Mouse (Mus musculus) hindbrain, embryonic 12.5 days (tissue): Measurements from ENCODE around the gene Gm37240. TPM values are rescaled to one million over a fixed set of nuclear protein-coding genes. Genes with fewer than 3 reads are reported as not detected.
"Not testable (repeated sequence)": the region's sequence is repeated elsewhere in the genome, so short reads cannot be mapped to it uniquely, and the experiment has no call there.

Experiments
- ATAC-seq: fragments of 200-750 bp; cut with Nextera tagmentation; 2 replicates; pipeline ENCODE4 v1.8.0; 2017; ENCODE audit warnings: moderate TSS enrichment; ENCODE audit not compliant: low FRiP score
- H3K27ac ChIP-seq: fragments of 300-500 bp; sonication (generic); 2 replicates; pipeline ENCODE4 v1.5.1; 2016; ENCODE audit warnings: mild to moderate bottlenecking
- H3K27me3 ChIP-seq: fragments of 300-500 bp; sonication (generic); 2 replicates; pipeline ENCODE4 v1.6.1; 2016; ENCODE audit warnings: mild to moderate bottlenecking
- H3K36me3 ChIP-seq: fragments of 300-500 bp; sonication (generic); 2 replicates; pipeline ENCODE4 v1.6.1; 2016; ENCODE audit warnings: mild to moderate bottlenecking
- H3K4me1 ChIP-seq: fragments of 300-500 bp; sonication (generic); 2 replicates; pipeline ENCODE4 v1.6.1; 2016
- H3K4me2 ChIP-seq: fragments of 300-500 bp; sonication (generic); replicated peaks from 2 replicates; pipeline ENCODE4 v1.6.1; 2016; ENCODE audit warnings: mild to moderate bottlenecking
- H3K4me3 ChIP-seq: fragments of 300-500 bp; sonication (generic); 2 replicates; pipeline ENCODE4 v1.5.1; 2016; ENCODE audit warnings: mild to moderate bottlenecking
- H3K9ac ChIP-seq: fragments of 300-500 bp; sonication (generic); 2 replicates; pipeline ENCODE4 v1.6.1; 2016; ENCODE audit warnings: mild to moderate bottlenecking, moderate library complexity
- H3K9me3 ChIP-seq: fragments of 300-500 bp; sonication (generic); replicated peaks from 2 replicates; pipeline ENCODE4 v1.6.1; 2016; ENCODE audit warnings: mild to moderate bottlenecking
- WGBS: fragments of 180-500 bp; shearing (Covaris S2); methylation state at CpG from one replicate; pipeline ENCODE4 v1.1.7; 2016; 5-methylcytosine and 5-hydroxymethylcytosine counted together
- polyA plus RNA-seq: library from polyadenylated mRNA; unstranded; fragments of >200 nt; fragmentation: Nextera tagmentation; extraction: Ambion mirVana; gene quantifications from 2 replicates; pipeline ENCODE4 v1.2.1, GENCODE M21; 2016

Gm37240 gene
- polyA plus RNA-seq, 1 experiment from 2014 or later = 3.3 TPM

- Histone ChIP-seq H3K9ac (no peak overlapping the region), H3K27me3 (no peaks in the 10 kb centered on the region), H3K9me3 (no peaks in the 10 kb centered on the region), H3K4me1 (no peaks in the 10 kb centered on the region), H3K27ac (no peak overlapping the region), H3K36me3 (no peaks in the 10 kb centered on the region), H3K4me2 (no peak overlapping the region), H3K4me3 (no peak overlapping the region)
- 85% methylated on average over 1 of the region's 1 CpGs for WGBS
- no peak for ATAC-seq
These were observed 997.7 kb downstream of the Gm37240 start for GRCm38 (mm10) chr3:84889648-84890047.

GRCm38 (mm10) chr3:84883817-84884483, 1003.4 kb downstream of the Gm37240 start:
- Histone ChIP-seq H3K36me3 (no peaks in the 10 kb centered on the region), H3K9ac (no peak overlapping the region), H3K4me2 (no peak overlapping the region), H3K9me3 (no peaks in the 10 kb centered on the region), H3K4me1 (peaks cover 6% of the 10 kb centered on the region; the same call in 1 of the 2 replicates), H3K27ac (no peak overlapping the region), H3K27me3 (no peaks in the 10 kb centered on the region), H3K4me3 (no peak overlapping the region)
- WGBS = 42% methylated on average over 11 of the region's 11 CpGs
- ATAC-seq = no peak

- Histone ChIP-seq H3K27ac (no peak overlapping the region), H3K27me3 (no peaks in the 10 kb centered on the region), H3K9me3 (no peaks in the 10 kb centered on the region), H3K4me1 (no peaks in the 10 kb centered on the region), H3K4me3 (no peak overlapping the region), H3K9ac (no peak overlapping the region), H3K36me3 (no peaks in the 10 kb centered on the region), H3K4me2 (no peak overlapping the region)
- ATAC-seq = no peak
- 76% methylated on average over 4 of the region's 4 CpGs for WGBS
These were observed 1011.1 kb downstream of the Gm37240 start for GRCm38 (mm10) chr3:84876211-84876610.

- H3K36me3 ChIP-seq = no peaks in the 10 kb centered on the region
- 85% methylated on average over 9 of the region's 9 CpGs for WGBS
- H3K4me1 ChIP-seq = no peaks in the 10 kb centered on the region
- H3K9ac ChIP-seq = no peak overlapping the region
- no peaks in the 10 kb centered on the region for H3K27me3 ChIP-seq
- H3K4me3 ChIP-seq = no peak overlapping the region
- H3K27ac ChIP-seq = no peak overlapping the region
- no peak overlapping the region for H3K4me2 ChIP-seq
- ATAC-seq = no peak
- no peaks in the 10 kb centered on the region for H3K9me3 ChIP-seq
These were observed 1012.0 kb downstream of the Gm37240 start for GRCm38 (mm10) chr3:84875306-84875705.

- Histone ChIP-seq H3K4me3 (no peak overlapping the region), H3K4me2 (no peak overlapping the region), H3K9me3 (no peaks in the 10 kb centered on the region), H3K36me3 (no peaks in the 10 kb centered on the region), H3K27ac (no peak overlapping the region), H3K9ac (no peak overlapping the region), H3K27me3 (no peaks in the 10 kb centered on the region), H3K4me1 (no peaks in the 10 kb centered on the region)
- ATAC-seq = no peak
These were observed 1017.2 kb downstream of the Gm37240 start for GRCm38 (mm10) chr3:84870126-84870525.

- Histone ChIP-seq H3K27me3 (no peaks in the 10 kb centered on the region), H3K4me3 (no peak overlapping the region), H3K27ac (no peak overlapping the region), H3K4me2 (no peak overlapping the region), H3K9me3 (no peaks in the 10 kb centered on the region), H3K9ac (no peak overlapping the region), H3K4me1 (no peaks in the 10 kb centered on the region), H3K36me3 (no peaks in the 10 kb centered on the region)
- WGBS = 50% methylated on average over 1 of the region's 1 CpGs
- ATAC-seq = no peak
These were observed 1019.3 kb downstream of the Gm37240 start for GRCm38 (mm10) chr3:84867991-84868390.

- Histone ChIP-seq H3K36me3 (no peaks in the 10 kb centered on the region), H3K27ac (no peak overlapping the region), H3K4me3 (no peak overlapping the region), H3K4me1 (no peaks in the 10 kb centered on the region), H3K4me2 (no peak overlapping the region), H3K27me3 (no peaks in the 10 kb centered on the region), H3K9me3 (no peaks in the 10 kb centered on the region), H3K9ac (no peak overlapping the region)
- ATAC-seq = no peak
- WGBS = 88% methylated on average over 1 of the region's 1 CpGs
These were observed 1019.8 kb downstream of the Gm37240 start for GRCm38 (mm10) chr3:84867434-84867975.

- Histone ChIP-seq H3K4me2 (no peak overlapping the region), H3K36me3 (no peaks in the 10 kb centered on the region), H3K27ac (no peak overlapping the region), H3K9me3 (no peaks in the 10 kb centered on the region), H3K4me1 (no peaks in the 10 kb centered on the region), H3K9ac (no peak overlapping the region), H3K4me3 (no peak overlapping the region), H3K27me3 (no peaks in the 10 kb centered on the region)
- ATAC-seq = no peak
- 80% methylated on average over 4 of the region's 4 CpGs for WGBS
These were observed 1020.5 kb downstream of the Gm37240 start for GRCm38 (mm10) chr3:84866866-84867265.

- Histone ChIP-seq H3K27me3 (no peaks in the 10 kb centered on the region), H3K4me2 (no peak overlapping the region), H3K27ac (no peak overlapping the region), H3K4me1 (no peaks in the 10 kb centered on the region), H3K9me3 (no peaks in the 10 kb centered on the region), H3K9ac (no peak overlapping the region), H3K36me3 (no peaks in the 10 kb centered on the region), H3K4me3 (no peak overlapping the region)
- no peak for ATAC-seq
- WGBS = 74% methylated on average over 3 of the region's 3 CpGs
These were observed 1021.6 kb downstream of the Gm37240 start for GRCm38 (mm10) chr3:84865684-84866083.

- not testable (repeated sequence) for ATAC-seq
- WGBS = 91% methylated on average over 3 of the region's 3 CpGs
These were observed 1025.5 kb downstream of the Gm37240 start for GRCm38 (mm10) chr3:84861817-84862216.

GRCm38 (mm10) chr3:84860669-84861068, 1026.6 kb downstream of the Gm37240 start:
- WGBS = 65% methylated on average over 1 of the region's 1 CpGs
- Histone ChIP-seq H3K36me3 (no peaks in the 10 kb centered on the region), H3K9ac (no peak overlapping the region), H3K9me3 (no peaks in the 10 kb centered on the region), H3K27me3 (no peaks in the 10 kb centered on the region), H3K27ac (no peak overlapping the region), H3K4me3 (no peak overlapping the region), H3K4me2 (no peak overlapping the region), H3K4me1 (no peaks in the 10 kb centered on the region)
- ATAC-seq = no peak

More at GRCm38 (mm10) chr3:84861817-84862216, 1025.5 kb downstream of the Gm37240 start:
- not testable (repeated sequence) for H3K27ac ChIP-seq, H3K9me3 ChIP-seq, H3K4me1 ChIP-seq, H3K4me2 ChIP-seq, H3K4me3 ChIP-seq, H3K27me3 ChIP-seq, H3K36me3 ChIP-seq, H3K9ac ChIP-seq

GRCm38 (mm10) chr3:84854440-84854839, 1032.9 kb downstream of the Gm37240 start:
- Histone ChIP-seq H3K4me2 (no peak overlapping the region), H3K9me3 (no peaks in the 10 kb centered on the region), H3K4me1 (no peaks in the 10 kb centered on the region; the same call in 1 of the 2 replicates), H3K27ac (no peak overlapping the region), H3K27me3 (no peaks in the 10 kb centered on the region), H3K4me3 (no peak overlapping the region), H3K36me3 (no peaks in the 10 kb centered on the region), H3K9ac (no peak overlapping the region)
- WGBS = 79% methylated on average over 1 of the region's 1 CpGs
- ATAC-seq = no peak

- no peak overlapping the region for H3K9ac ChIP-seq
- no peak overlapping the region for H3K4me3 ChIP-seq
- H3K27ac ChIP-seq = no peak overlapping the region
- H3K36me3 ChIP-seq = no peaks in the 10 kb centered on the region
- WGBS = 90% methylated on average over 7 of the region's 7 CpGs
- H3K4me1 ChIP-seq = no peaks in the 10 kb centered on the region; the same call in 1 of the 2 replicates
- H3K4me2 ChIP-seq = no peak overlapping the region
- ATAC-seq = no peak
- H3K9me3 ChIP-seq = no peaks in the 10 kb centered on the region
- no peaks in the 10 kb centered on the region for H3K27me3 ChIP-seq
These were observed 1034.4 kb downstream of the Gm37240 start for GRCm38 (mm10) chr3:84852877-84853276.
